Mouse (Mus musculus) lung, embryonic 14.5 days (tissue): ENCODE measurements at regions not wholly inside any gene's neighbourhood (a gene's known extent, or its start where the extent isn't known, plus 50 kb on each side); places are given as distances from the start of the nearest gene placed in this dataset.

ENCODE experiments used
- ATAC-seq: fragments of 200-750 bp; cut with Nextera tagmentation; 2 replicates; pipeline ENCODE4 v1.8.0; 2017; ENCODE audit warnings: mild to moderate bottlenecking, moderate TSS enrichment, moderate library complexity; ENCODE audit not compliant: insufficient read depth
- DNase-seq: peaks from one replicate; pipeline ENCODE4 v3.0.0-alpha.2; 2015
- H3K27ac ChIP-seq: fragments of 300-500 bp; sonication (generic); 2 replicates; pipeline ENCODE4 v1.5.1; 2014; ENCODE audit warnings: low read depth, mild to moderate bottlenecking, moderate library complexity
- H3K27me3 ChIP-seq: fragments of 300-500 bp; sonication (generic); 2 replicates; pipeline ENCODE4 v1.6.1; 2014; ENCODE audit warnings: low read length, control low read depth; ENCODE audit not compliant: insufficient read depth
- H3K36me3 ChIP-seq: fragments of 300-500 bp; sonication (generic); 2 replicates; pipeline ENCODE4 v1.6.1; 2014; ENCODE audit warnings: control low read depth; ENCODE audit not compliant: insufficient read depth
- H3K4me1 ChIP-seq: fragments of 300-500 bp; sonication (generic); 2 replicates; pipeline ENCODE4 v1.6.1; 2014; ENCODE audit warnings: antibody characterized with exemption, control low read depth; ENCODE audit not compliant: insufficient read depth
- H3K4me2 ChIP-seq: fragments of 300-500 bp; sonication (generic); 2 replicates; pipeline ENCODE4 v1.6.1; 2014; ENCODE audit warnings: mild to moderate bottlenecking
- H3K4me3 ChIP-seq: fragments of 300-500 bp; sonication (generic); 2 replicates; pipeline ENCODE4 v1.5.1; 2014; ENCODE audit warnings: low read depth, low read length
- H3K9ac ChIP-seq: fragments of 300-500 bp; sonication (generic); 2 replicates; pipeline ENCODE4 v1.6.1; 2014
- H3K9me3 ChIP-seq: fragments of 300-500 bp; sonication (generic); 2 replicates; pipeline ENCODE4 v1.6.1; 2016; ENCODE audit warnings: low read depth, low read length, control low read depth
- CTCF ChIP-seq: IDR thresholded peaks from 2 replicates; pipeline ENCODE4 v1.5.1; 2016; ENCODE audit warnings: antibody characterized with exemption, low read depth
- WGBS: fragments of 180-500 bp; shearing (Covaris S2); extraction: QIAGEN DNeasy Blood & Tissue Kit; methylation state at CpG from one replicate; pipeline ENCODE4 v1.1.7; 2014; 5-methylcytosine and 5-hydroxymethylcytosine counted together

DNA sequence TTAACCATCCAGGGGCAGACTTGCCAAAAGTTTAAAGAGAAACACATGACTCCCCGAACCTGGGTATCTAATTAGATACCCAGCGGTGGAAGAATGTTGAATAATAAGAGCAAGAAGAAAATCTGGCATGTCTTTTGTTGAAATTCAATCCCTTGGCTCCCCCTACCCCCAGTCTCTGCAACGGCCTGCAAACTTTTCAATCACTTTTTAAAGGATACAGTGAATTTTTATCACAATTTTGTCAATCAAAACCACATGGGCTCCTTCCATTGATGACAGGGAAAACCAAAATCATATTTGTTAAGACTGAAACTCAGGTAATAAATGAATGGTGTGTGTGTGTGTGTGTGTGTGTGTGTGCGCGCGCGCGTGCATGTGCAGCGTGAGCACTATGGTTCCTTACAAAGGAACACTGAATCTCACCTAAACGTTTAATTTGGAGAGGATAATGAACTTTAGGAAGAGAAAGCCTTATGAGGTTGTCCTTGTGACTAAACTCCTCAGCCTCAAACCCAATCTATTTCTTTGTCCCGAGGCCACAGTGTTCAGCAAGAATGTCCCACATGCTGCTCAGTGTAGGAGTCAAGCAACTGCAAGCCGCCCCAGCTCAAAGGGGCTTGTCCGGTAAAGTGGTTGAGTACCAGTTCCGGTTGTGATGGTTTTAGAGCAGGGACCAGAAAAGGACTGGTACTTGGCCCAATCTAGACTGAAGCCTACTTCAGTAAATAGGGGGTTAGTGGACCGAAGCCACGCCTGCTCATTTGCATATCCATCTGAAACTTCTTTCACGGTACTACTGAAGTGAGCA lies 91.0 kb upstream of the Zfhx3 start:
- no peak for TF ChIP-seq CTCF
- Histone ChIP-seq H3K9ac (no peak overlapping the region), H3K27ac (no peak overlapping the region), H3K4me1 (no peaks in the 10 kb centered on the region), H3K4me2 (no peak overlapping the region), H3K36me3 (no peaks in the 10 kb centered on the region), H3K9me3 (no peaks in the 10 kb centered on the region), H3K27me3 (no peaks in the 10 kb centered on the region), H3K4me3 (no peak overlapping the region)
- DNase-seq (no peak), ATAC-seq (no peak)
- WGBS: 75% methylated on average over 17 of the region's 17 CpGs

GRCm38 (mm10) chr8:107859770-107860169 lies 82.7 kb upstream of the Zfhx3 start:
- DNase-seq: no peak
- Histone ChIP-seq H3K27ac (no peak overlapping the region), H3K4me3 (no peak overlapping the region), H3K27me3 (no peaks in the 10 kb centered on the region), H3K36me3 (no peaks in the 10 kb centered on the region), H3K4me1 (no peaks in the 10 kb centered on the region), H3K9ac (no peak overlapping the region), H3K9me3 (no peaks in the 10 kb centered on the region), H3K4me2 (no peak overlapping the region)
- ATAC-seq: no peak
- WGBS: 93% methylated on average over 4 of the region's 4 CpGs
- TF ChIP-seq CTCF: no peak

DNA sequence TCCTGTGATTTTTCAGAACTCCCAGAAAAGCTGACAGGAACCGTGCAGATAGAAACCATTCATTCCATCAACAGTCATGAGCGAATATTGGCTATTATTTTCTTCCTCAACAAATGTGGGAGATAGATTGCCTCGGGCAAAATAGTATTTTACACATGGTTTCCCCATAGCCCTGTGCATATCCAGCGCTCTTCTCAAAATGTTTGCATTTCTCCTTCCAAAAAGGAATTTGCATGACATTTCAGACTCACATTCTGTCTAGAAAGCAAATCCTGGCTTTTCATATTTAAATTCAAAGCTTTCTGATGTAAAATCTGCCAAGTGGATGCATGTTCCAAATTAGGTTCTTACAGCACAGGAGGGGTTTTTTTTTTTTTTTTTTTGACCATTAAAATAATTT lies 82.2 kb upstream of the Zfhx3 start:
- 75% methylated on average over 4 of the region's 4 CpGs for WGBS
- Histone ChIP-seq H3K27ac (no peak overlapping the region), H3K4me1 (no peaks in the 10 kb centered on the region), H3K36me3 (no peaks in the 10 kb centered on the region), H3K9me3 (no peaks in the 10 kb centered on the region), H3K4me3 (no peak overlapping the region), H3K27me3 (no peaks in the 10 kb centered on the region), H3K9ac (no peak overlapping the region), H3K4me2 (no peak overlapping the region)
- no peak for DNase-seq
- no peak for TF ChIP-seq CTCF
- no peak for ATAC-seq

DNA sequence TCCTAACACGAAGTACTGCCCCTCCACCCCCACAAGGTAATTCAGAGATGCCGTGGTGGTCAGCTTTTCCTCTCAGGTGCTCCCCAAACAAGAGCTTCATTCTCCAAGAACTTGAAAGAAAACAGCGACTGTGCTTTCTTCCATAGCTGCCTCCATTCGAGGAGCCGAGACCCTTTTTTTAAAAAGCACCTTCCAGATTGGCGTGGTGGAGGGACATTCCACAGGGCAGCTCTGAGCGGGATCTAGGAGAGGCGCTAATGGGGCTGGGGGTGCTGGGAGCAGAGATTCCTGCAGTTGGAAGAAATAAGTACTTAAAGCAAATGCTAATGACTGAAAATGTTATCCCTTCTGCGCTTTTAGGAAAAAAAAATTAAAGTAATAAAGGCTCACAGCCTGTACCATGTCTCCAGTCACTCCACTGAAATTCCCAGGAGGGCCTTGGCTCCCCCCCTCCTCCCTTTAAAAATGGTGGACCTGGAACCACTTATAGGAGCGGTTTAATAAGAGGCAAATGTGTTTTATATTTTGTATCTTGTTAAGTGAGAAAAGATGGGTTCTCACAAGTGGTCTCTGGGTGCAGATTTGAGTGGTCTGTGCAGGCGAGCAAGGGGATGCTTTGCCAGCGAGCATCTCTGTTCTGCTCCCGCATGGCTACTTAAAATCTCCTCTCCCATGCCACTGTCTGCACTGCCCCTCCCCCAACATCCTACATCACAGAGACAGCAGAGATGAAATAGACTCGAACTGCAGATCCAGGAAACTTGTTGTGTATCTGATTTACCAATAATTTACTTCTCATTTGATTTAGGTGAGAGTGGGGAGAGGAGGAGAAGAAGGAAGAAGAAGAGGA lies 77.4 kb upstream of the Zfhx3 start:
- Histone ChIP-seq H3K4me2 (peak overlapping the region; percentile 1), H3K27ac (no peak overlapping the region), H3K4me1 (no peaks in the 10 kb centered on the region; the same call in 1 of the 2 replicates), H3K9ac (no peak overlapping the region), H3K4me3 (no peak overlapping the region), H3K9me3 (no peaks in the 10 kb centered on the region), H3K27me3 (no peaks in the 10 kb centered on the region), H3K36me3 (no peaks in the 10 kb centered on the region)
- ATAC-seq (peak; percentile 65; the same call in 1 of the 2 replicates), DNase-seq (peak; percentile 67)
- WGBS: 39% methylated on average over 14 of the region's 14 CpGs
- no peak for TF ChIP-seq CTCF

- Histone ChIP-seq H3K9ac (no peak overlapping the region), H3K4me2 (no peak overlapping the region), H3K36me3 (no peaks in the 10 kb centered on the region), H3K9me3 (no peaks in the 10 kb centered on the region), H3K4me3 (no peak overlapping the region), H3K27ac (no peak overlapping the region), H3K27me3 (no peaks in the 10 kb centered on the region), H3K4me1 (no peaks in the 10 kb centered on the region; the same call in 1 of the 2 replicates)
- ATAC-seq (no peak), DNase-seq (no peak)
- 30% methylated on average over 4 of the region's 4 CpGs for WGBS
- no peak for TF ChIP-seq CTCF
Measured at GRCm38 (mm10) chr8:107865744-107866143, 76.7 kb upstream of the Zfhx3 start.

- H3K4me2 ChIP-seq: no peak overlapping the region
- H3K27ac ChIP-seq: no peak overlapping the region
- no peak overlapping the region for H3K9ac ChIP-seq
- ATAC-seq: no peak
- DNase-seq: no peak
- no peaks in the 10 kb centered on the region for H3K36me3 ChIP-seq
- no peaks in the 10 kb centered on the region for H3K27me3 ChIP-seq
- 57% methylated on average over 15 of the region's 15 CpGs for WGBS
- H3K4me1 ChIP-seq: no peaks in the 10 kb centered on the region; the same call in 1 of the 2 replicates
- no peak overlapping the region for H3K4me3 ChIP-seq
- no peaks in the 10 kb centered on the region for H3K9me3 ChIP-seq
- no peak for TF ChIP-seq CTCF
Measured at GRCm38 (mm10) chr8:107871718-107872117, 70.7 kb upstream of the Zfhx3 start.

- no peak overlapping the region for H3K4me2 ChIP-seq
- no peaks in the 10 kb centered on the region for H3K9me3 ChIP-seq
- H3K4me3 ChIP-seq: no peak overlapping the region
- no peaks in the 10 kb centered on the region; the same call in 1 of the 2 replicates for H3K4me1 ChIP-seq
- no peak for TF ChIP-seq CTCF
- ATAC-seq: no peak
- no peak overlapping the region for H3K9ac ChIP-seq
- no peak for DNase-seq
- no peak overlapping the region for H3K27ac ChIP-seq
- WGBS: 82% methylated on average over 11 of the region's 11 CpGs
- no peaks in the 10 kb centered on the region for H3K27me3 ChIP-seq
- no peaks in the 10 kb centered on the region for H3K36me3 ChIP-seq
Measured at GRCm38 (mm10) chr8:107872121-107872520, 70.3 kb upstream of the Zfhx3 start.
